Mouse (Mus musculus): ENCODE measurements around the gene Atp5l.

GRCm38 (mm10) chr9:44941756-44942155 is 21.2 kb upstream of the Atp5l start:
- no peak for TF ChIP-seq CTCF (IDR thresholded peaks at IDR 0.05; ENCODE audit: extremely low read depth, insufficient read depth, insufficient read length, insufficient replicate concordance)
- no peak for TF ChIP-seq POLR2A (IDR thresholded peaks at IDR 0.05; ENCODE audit: low read depth, low read length)

Data from spleen, adult 2 months (tissue).